Mouse (Mus musculus): ENCODE measurements around the gene Ralgapa1. TPM values are rescaled to one million over a fixed set of nuclear protein-coding genes. Genes with fewer than 3 reads are reported as not detected.

Ralgapa1 gene
- polyA plus RNA-seq, 1 experiment = 17.4 TPM

DNA sequence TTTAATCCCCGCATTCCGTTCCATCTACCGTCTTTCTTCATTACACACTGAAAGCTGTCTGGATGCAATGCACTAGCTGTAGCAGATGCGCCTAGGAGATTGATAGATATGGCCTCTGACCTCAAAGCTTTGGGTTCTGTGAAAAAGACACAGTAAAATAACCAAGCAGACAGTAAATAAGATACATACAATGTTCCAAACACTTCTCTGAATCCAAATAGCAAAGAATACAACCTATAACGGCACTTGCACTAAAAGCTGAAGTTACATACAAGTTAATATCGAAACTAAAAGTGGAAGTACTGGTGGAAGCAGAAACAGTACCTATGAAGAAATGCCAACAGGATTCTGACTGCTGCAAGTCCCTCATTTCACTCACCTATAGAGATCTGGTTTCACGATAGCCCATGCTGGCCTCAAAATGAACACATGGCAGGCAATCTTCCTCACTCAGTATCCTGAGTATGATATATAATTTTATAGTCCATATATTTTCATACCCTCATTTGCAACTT lies 172.9 kb downstream of the Ralgapa1 start:
- TF ChIP-seq GATA1 (IDR thresholded peaks at IDR 0.05; ENCODE audit: low read length) = no peak

DNA sequence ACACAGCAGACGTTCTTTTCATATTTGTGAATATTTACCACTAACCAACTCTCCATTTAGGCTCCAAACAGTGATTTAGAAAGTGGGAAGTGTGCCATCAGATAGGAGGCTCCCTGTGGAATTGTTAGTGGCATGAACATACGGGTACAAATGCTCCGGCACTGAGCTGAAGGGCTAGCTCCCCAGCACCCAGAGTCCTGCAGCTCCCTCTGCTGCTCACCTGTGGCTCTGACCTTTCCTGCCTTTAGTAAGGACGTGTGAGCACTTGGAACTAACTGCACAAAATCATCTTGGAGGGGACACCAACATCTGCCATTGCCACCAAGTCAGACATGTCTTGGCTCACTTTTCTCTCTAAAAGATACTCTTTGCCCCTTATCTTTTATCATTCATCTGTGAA lies 194.3 kb downstream of the Ralgapa1 start:
- no peak for TF ChIP-seq GATA1 (IDR thresholded peaks at IDR 0.05; ENCODE audit: low read length)

DNA sequence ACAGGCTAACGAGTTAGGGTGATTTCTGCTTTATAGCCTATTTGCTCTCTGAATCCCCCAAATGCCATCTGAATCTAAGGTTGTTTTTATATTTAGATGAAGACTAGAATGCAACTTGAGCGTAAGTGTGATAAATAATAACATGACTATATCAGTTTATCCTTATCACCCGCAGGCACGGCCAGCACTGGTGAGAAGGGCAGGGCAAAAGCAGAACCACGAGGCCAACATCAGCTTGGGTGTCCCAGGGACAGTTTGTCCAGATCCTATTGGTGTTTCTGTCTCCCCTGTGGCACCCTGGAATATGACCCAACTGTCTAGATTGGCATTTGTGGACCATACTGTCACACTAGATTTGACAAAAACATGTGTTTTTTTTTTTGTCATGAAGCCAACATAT lies 197.7 kb downstream of the Ralgapa1 start:
- TF ChIP-seq GATA1 (IDR thresholded peaks at IDR 0.05; ENCODE audit: low read length) = no peak

DNA sequence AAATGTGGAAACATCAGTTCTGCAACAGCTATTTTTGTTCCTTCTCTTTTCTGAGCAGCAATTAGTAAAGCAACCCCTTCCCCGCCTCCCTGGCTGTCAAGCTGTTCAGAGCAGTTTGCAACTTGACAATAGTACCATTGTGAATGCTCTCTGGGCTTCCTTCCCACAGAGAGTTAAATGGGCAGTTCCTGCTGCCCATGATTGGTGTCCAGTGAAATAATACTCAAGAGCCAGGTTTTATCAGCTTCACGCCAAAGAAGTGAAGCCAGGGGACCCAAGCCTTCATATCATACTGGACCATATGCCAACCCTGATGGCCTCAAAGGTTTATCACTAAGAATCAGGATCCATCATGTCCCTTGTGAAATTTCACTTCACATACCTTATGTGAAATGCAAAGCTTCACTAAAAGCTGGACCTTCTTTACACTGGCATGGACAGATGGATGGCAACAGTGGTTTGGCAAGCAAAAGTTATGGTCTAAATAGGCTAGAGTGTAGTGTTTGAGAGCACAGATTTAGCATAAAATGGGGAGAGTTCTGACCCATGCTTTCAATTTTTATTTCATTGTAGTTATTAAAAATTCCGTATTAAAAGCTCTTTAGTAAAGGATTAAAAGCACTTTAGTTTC lies 198.2 kb downstream of the Ralgapa1 start:
- no peak for TF ChIP-seq GATA1 (IDR thresholded peaks at IDR 0.05; ENCODE audit: low read length)

DNA sequence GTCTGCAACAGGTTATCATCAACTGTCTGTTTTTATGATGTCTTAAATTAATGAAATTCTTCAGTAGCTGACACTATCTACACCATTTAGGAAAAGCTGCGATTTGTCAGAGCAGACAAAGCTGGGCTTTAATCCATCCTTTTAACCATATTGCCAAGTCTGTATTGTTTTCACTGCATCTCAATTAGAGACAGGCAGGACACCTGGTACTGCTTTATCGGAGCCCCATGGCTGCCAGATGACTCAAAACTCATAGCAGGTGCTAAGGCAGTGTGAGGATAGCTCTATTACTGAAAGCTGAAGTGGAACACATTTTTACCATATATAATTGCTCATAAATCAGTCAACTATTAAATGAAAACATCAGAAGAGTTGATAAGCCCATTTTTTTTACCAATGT lies 200.6 kb downstream of the Ralgapa1 start:
- no peak for TF ChIP-seq GATA1 (IDR thresholded peaks at IDR 0.05; ENCODE audit: low read length)

DNA sequence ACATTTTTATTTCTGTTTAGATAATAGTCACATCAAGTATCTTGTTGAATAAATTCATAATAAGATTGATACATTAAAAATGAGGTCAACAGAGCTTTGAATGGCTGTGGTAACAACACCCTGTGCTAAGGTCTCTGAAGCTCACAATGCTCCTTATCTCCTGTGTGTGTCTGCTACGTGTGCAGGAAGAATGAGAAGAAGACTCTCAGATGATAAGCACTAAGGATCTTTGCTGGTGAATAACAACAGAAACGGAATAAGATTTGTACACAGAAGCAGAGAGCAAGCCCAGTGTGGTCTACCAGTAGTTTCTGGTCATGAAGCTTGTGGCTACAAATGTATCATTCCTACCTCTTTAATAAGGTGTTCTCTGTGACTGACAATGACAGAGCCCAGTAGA lies 210.2 kb downstream of the Ralgapa1 start:
- TF ChIP-seq GATA1 (IDR thresholded peaks at IDR 0.05; ENCODE audit: low read length) = no peak

DNA sequence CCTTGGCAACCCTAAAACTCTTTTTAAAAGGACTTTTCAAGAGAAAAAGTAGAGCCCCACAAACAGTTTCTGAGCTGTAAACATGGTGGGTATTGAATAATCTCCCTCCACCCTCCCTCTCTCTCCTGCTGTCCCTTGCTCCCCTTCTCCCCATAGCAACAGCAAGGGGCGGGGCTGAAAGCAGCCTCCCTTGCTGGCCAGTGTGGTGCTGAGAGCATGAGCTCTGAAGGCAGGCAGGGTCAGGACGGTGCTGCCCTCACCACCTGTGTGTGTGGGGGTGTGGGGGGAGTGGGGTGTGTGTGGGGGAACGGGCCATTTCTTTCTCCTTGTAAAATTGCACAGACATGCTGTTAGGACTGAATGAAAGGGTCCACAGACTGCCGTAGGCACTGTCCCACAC lies 213.1 kb downstream of the Ralgapa1 start:
- no peak for TF ChIP-seq GATA1 (IDR thresholded peaks at IDR 0.05; ENCODE audit: low read length)

DNA sequence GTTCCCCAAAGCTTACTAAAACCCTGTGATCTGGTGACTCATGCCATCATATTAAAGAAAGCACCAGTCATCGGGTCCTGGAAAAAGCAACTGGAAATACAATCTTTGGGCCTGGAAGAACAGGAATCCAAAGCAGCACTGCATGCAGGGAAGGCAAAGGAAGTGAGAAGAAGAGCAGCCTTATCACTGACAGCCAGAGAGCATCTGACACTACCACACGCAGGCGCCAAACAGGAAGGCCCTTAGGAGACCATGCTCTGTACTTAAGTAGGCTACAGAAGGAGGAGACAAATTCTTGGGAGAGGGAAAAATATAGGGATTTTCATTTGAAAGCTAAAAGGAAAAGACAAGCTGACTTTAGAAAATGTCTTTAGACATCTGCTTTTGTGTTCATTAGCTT lies 216.6 kb downstream of the Ralgapa1 start:
- TF ChIP-seq GATA1 (IDR thresholded peaks at IDR 0.05; ENCODE audit: low read length) = no peak

DNA sequence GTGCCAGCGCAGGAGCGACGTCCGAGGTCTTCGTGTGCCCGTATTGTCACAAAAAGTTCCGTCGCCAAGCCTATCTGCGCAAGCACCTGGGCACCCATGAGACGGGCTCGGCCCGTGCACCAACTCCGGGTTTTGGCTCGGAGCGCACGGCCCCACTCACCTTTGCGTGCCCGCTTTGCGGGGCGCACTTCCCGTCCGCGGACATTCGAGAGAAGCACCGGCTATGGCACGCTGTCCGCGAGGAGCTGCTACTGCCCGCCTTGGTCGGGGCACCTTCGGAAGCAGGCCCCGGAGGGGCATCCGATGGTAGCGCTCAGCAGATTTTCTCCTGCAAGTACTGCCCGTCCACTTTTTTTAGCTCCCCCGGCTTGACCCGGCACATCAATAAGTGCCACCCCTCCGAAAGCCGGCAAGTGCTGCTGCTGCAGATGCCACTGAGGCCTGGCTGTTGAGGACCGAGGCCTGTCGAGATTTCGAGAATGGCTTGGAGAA lies 220.4 kb downstream of the Ralgapa1 start:
- TF ChIP-seq GATA1 (IDR thresholded peaks at IDR 0.05; ENCODE audit: low read length) = no peak

DNA sequence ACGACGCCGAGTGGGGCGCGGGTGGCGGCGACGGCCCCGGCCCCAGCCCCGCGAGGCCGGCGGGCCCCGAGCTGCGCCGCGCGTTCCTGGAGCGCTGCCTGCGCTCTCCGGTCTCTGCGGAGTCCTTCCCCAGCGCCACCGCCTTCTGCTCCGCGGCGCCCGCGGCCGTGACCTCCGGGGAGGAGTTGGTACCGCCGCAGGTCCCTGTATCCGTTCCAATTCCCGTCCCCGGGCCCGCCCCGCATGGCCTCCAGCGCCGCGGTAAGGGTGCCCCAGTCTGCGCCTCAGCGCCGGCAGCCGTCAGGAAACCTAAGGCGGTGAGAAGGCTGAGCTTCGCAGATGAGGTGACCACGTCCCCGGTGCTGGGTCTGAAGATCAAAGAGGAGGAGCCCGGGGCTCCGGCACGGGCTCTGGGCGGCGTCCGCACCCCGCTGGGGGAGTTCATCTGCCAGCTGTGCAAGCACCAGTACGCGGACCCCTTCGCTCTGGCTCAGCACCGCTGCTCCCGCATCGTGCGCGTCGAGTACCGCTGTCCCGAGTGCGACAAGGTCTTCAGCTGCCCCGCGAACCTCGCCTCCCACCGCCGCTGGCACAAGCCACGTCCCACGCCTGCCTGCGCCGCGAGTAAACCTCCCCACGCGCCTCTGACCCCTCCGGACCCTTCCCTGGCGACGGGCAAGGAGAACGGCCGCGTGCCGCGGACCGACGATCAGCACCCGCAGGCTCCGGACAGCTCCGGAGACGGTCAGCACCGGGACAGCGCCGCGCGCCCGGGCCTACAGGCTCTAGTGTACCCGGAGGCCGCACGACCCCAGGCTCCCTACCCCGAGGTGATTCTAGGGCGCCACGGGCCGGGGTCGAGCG lies 221.1 kb downstream of the Ralgapa1 start:
- TF ChIP-seq GATA1 (IDR thresholded peaks at IDR 0.05; ENCODE audit: low read length) = no peak

DNA sequence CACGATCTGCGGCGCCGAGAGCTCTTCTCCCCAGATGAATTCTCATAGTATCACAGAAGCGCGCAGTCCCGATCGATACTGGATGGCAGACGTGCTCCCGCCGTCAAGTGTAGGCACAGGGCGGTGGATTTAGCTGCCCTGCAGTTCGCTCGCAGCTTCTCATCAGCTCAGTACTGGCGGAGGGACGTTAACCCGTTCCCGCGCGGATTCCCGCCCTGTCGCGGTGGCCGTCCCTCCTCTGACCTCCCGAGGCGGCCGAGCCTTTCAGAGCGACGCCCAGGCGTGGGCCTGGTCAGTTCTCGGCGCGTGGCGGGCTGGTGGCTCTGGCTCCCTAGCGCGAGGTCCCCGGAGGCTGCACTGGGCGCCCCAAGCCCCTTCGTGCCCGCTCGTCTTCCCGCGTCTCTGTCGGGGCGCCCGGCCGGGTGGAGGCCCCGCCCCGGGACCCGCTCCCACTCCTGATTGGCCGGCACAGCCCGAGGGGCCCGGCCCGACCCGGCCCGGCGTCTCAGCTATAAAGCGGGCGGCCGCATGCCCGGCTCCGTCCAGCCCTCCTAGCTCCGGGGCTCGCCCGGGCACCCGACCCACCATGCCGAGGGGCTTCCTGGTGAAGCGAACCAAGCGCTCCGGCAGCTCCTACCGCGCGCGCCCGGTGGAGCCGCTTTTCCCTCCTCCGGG lies 221.9 kb downstream of the Ralgapa1 start, which contains the start of gene Insm2:
Gene Insm2 (plus strand): TSS at position 541 of the 675 bp plus-strand sequence.
- no peak for TF ChIP-seq GATA1 (IDR thresholded peaks at IDR 0.05; ENCODE audit: low read length)

DNA sequence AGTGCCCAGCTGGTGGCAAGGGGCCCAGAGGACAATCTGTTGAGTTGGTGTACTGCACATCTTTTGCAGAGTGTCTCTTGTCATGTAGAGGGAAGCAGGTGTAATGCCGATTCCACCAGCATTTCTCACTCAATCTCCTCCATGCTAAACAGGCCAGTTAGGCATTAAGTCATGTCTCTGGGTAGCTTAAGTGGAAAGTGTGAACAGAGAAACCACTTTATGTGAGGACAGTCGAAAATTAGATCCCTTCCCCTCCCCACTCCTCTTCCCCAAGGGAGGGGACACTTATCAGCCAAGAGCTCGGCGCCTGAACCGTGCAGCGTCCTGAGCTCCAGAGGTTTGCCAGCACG lies 222.5 kb downstream of the Ralgapa1 start:
- TF ChIP-seq GATA1 (IDR thresholded peaks at IDR 0.05; ENCODE audit: low read length) = no peak

DNA sequence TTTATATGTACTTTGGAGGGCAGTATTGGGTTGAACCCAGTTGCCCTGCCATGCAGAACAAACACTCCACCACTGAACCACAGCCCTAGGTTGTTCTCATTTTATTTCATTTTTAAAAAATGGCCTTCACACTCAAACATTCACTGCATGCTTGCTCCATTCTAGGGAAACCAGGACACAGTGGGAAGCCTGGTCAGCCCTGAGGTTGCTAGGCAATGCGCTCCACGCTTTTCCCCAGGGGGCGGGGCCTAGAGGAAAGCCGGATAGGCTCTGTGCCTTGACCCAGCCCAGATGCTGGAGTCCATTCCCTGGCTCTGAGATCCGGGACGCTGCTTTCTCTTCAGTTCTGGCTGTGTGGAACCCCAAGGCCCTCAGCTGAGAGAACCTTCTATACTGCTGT lies 247.2 kb downstream of the Ralgapa1 start:
- no peak for TF ChIP-seq GATA1 (IDR thresholded peaks at IDR 0.05; ENCODE audit: low read length)

DNA sequence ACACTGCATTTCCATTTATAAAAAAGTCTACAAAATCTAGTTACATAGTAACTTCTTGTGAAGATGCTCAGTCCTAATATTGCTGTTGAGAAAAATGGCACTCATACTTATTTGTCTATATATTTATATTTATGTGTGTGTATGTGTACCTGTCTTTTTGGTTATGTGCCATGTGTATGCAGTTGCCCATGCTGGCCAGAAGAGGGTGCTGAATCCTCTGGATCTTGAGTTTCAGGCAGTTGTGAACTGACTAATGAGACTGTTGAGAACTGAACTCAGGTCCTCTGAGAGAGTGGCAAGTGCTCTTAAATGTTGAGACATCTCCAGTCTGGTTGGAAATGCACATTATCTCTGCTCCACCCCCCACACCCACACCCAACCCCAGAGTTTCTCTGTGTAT lies 247.9 kb downstream of the Ralgapa1 start:
- no peak for TF ChIP-seq GATA1 (IDR thresholded peaks at IDR 0.05; ENCODE audit: low read length)

DNA sequence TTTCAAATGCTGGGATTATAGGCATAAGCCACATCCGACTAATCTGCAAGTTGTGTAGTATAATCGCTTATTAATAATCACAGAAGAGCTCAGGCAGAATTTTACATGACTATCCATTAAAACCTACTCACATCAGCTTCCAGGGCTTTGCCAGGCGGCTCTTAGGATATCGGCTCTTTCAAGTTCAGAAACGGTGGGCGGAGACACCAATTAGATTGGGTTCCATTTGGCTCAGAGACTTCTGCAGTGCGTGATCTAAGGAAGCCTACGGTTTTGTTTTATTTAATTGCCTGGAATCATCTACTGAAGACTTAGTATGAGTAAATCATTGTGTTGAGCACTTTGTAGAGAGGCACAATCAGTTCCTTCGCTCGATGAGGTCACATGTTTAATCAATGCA lies 249.3 kb downstream of the Ralgapa1 start:
- no peak for TF ChIP-seq GATA1 (IDR thresholded peaks at IDR 0.05; ENCODE audit: low read length)

DNA sequence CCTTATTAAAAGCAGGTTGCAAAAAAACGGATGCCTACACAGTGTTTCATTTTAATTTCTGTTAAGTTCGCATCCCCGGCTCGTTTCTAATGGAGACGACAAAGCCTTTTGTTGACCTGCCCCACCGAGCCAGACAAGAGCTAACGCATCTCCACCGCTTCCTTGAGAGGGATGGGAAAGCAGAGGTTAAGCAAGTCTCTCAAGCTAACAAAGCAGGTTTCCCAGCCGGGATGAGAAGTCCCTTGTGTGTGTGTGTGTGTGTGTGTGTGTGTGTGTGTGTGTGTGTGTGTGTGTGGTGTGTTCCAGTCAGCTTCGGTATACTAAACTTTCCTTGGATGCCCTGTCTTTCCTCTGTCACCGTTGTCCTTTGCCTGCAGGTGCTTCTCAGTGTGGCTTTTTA lies 249.8 kb downstream of the Ralgapa1 start:
- TF ChIP-seq GATA1 (IDR thresholded peaks at IDR 0.05; ENCODE audit: low read length) = no peak

All from G1E-ER4 (cell line).